Mouse (Mus musculus): ENCODE data around the gene Krt19.

- TF ChIP-seq POLR2A (IDR thresholded peaks at IDR 0.05; ENCODE audit: borderline replicate concordance, extremely low read depth, insufficient read depth, insufficient read length, poor library complexity, severe bottlenecking) (no peak), CTCF (IDR thresholded peaks at IDR 0.05; ENCODE audit: borderline replicate concordance, extremely low read depth, insufficient read depth, insufficient read length) (peak; percentile 93)
Observed at GRCm38 (mm10) chr11:100168765-100169762, 20.6 kb upstream of the Krt19 start.

Data from brain, embryonic 14.5 days (tissue).